Mouse (Mus musculus) liver, embryonic 14.5 days (tissue): Measurements from ENCODE around the gene Pkmyt1.

ENCODE experiments used
- CTCF ChIP-seq: IDR thresholded peaks from 2 replicates; pipeline ENCODE4 v1.5.1; 2016; ENCODE audit warnings: antibody characterized with exemption, low read depth, control low read depth
- EP300 ChIP-seq: IDR thresholded peaks from 2 replicates; pipeline ENCODE4 v1.6.1; 2016; ENCODE audit warnings: antibody characterized with exemption, low read depth

DNA sequence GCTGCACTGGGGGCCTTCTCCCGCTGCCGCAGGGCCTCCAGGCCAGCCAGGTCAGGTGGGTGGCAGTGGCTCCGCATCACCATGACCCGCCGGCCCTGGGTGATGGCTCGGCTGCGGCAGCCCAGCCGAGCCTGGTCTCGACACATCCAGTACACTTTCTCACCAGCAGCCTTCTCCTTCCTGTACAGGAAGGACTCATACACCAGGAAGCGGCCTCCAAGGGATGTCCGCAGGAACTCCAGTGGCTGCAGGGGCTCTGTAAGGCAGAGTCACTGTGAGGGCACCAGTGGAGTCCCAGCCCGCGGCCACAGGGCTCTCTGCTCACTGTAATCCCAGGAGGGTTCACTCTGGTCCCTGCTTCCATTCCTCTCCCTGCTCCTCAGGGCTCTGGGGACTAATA lies 29.6 kb downstream of the Pkmyt1 start:
- TF ChIP-seq CTCF (no peak), EP300 (no peak)
